Mouse (Mus musculus) heart, adult 2 months (tissue): ENCODE measurements around the gene Tmem199.
A peak's percentile ranks its signal among the peaks of the same experiment; 100 is the strongest.

Source experiments
- CTCF ChIP-seq: fragments of 200-600 bp; IDR thresholded peaks from 2 replicates; pipeline ENCODE4 v1.8.1; 2022; ENCODE audit warnings: antibody characterized with exemption, mild to moderate bottlenecking, moderate library complexity
- EP300 ChIP-seq: fragments of 200-500 bp; IDR thresholded peaks from 2 replicates; pipeline ENCODE4 v1.6.1; 2011; ENCODE audit warnings: low read depth, low read length, control low read depth; ENCODE audit not compliant: insufficient read depth
- POLR2A ChIP-seq: fragments of 200-500 bp; IDR thresholded peaks from 2 replicates; pipeline ENCODE4 v1.6.1; 2011; ENCODE audit warnings: mild to moderate bottlenecking, low read depth, low read length, control low read depth; ENCODE audit not compliant: insufficient read depth

GRCm38 (mm10) chr11:78499004-78499403 is 13.0 kb downstream of the Tmem199 start, which contains the start of gene Vtn:
- TF ChIP-seq POLR2A = peak; percentile 57
- TF ChIP-seq CTCF = no peak
- 0 out of 2 replicates have a peak, but pooled peaks have one; percentile 19 for TF ChIP-seq EP300
